In the genomic region with DNA sequence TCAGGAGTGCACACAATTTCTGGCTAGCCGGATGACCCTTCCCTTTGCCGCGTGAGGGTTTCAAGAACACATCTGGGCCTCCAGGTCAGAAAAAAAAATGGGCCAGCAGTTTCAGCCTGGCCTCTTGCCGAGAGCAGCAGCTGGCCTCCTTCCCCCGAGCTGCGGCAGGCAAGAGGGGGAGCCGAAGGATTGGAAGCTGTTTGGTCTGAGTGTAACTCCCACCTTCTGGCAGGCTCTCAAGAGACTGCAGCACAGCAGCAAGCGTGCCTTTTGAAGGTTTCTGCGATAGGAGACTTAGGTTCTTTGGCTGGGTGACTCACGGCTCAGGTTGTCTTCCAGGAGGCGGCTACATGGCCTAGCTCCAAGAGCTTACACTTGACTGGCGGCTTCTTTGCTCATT, we compare ENCODE assay signal across 9 mouse cellular contexts.
A peak's percentile ranks its signal among the peaks of the same experiment; 100 is the strongest.
DNase-seq lines count a peak whose midpoint lies in the region; ATAC-seq lines count a peak whose summit lies in the region.
"Had no signal": no experiment of that assay in that cellular context is flagged by ENCODE, and none has a peak within 500 bp of the region (broad histone marks: within the 10 kb centered on the region; RNA-seq: fewer than 3 reads in every experiment).

No protein-coding gene starts in this region.

- 32% methylated on average over 12 of the region's 12 CpGs for WGBS in midbrain, embryonic 15.5 days
- 53% methylated on average over 12 of the region's 12 CpGs for WGBS in midbrain, embryonic 13.5 days

- H3K9ac ChIP-seq in midbrain, embryonic 15.5 days, result no peak overlapping the region
- H3K9ac ChIP-seq in midbrain, embryonic 13.5 days (replicated peaks), result no peak overlapping the region

- 0 out of 2 replicates have a peak overlapping the region, but pooled peaks have one; percentile 4 for H3K27ac ChIP-seq in midbrain, embryonic 15.5 days
- no peak overlapping the region for H3K27ac ChIP-seq in midbrain, embryonic 13.5 days

- H3K4me3 ChIP-seq in midbrain, embryonic 15.5 days, result no peak overlapping the region
- H3K4me3 ChIP-seq in midbrain, embryonic 13.5 days (replicated peaks), result no peak overlapping the region
- H3K4me3 ChIP-seq: megakaryocyte, embryonic 14.5 days had no signal

- no peaks in the 10 kb centered on the region for H3K36me3 ChIP-seq in midbrain, embryonic 15.5 days (replicated peaks)
- no peaks in the 10 kb centered on the region for H3K36me3 ChIP-seq in midbrain, embryonic 13.5 days

- ATAC-seq in midbrain, embryonic 15.5 days (replicated peaks), result no peak
- no peak for ATAC-seq in midbrain, embryonic 13.5 days
- ATAC-seq in megakaryocyte progenitor cell, adult 5-6 weeks (replicated peaks; ENCODE audit: poor library complexity), result no peak

- H3K27me3 ChIP-seq in midbrain, embryonic 15.5 days (replicated peaks), result no peaks in the 10 kb centered on the region
- H3K27me3 ChIP-seq in midbrain, embryonic 13.5 days, result peaks cover 9% of the 10 kb centered on the region; the same call in 1 of the 2 replicates

- H3K4me2 ChIP-seq in midbrain, embryonic 15.5 days, result no peak overlapping the region
- no peak overlapping the region for H3K4me2 ChIP-seq in midbrain, embryonic 13.5 days (replicated peaks)

- H3K4me1 ChIP-seq in midbrain, embryonic 15.5 days, result peaks cover 22% of the 10 kb centered on the region
- peaks cover 19% of the 10 kb centered on the region for H3K4me1 ChIP-seq in midbrain, embryonic 13.5 days (replicated peaks)
- H3K4me1 ChIP-seq: megakaryocyte, embryonic 14.5 days had no signal

- peak; percentile 37 to 63 for DNase-seq in gastrocnemius, postnatal 4 days (ENCODE audit: low spot score in 2 of 2)
- DNase-seq in kidney, postnatal 10 days, result peak; percentile 84
- DNase-seq in ovary, adult 18-20 months (ENCODE audit: low spot score), result peak; percentile 73
- no peak for DNase-seq in thymus, postnatal 25 days
- no peak for DNase-seq in thymus, postnatal 14 days

- no peaks in the 10 kb centered on the region for H3K9me3 ChIP-seq in midbrain, embryonic 15.5 days
- H3K9me3 ChIP-seq in midbrain, embryonic 13.5 days, result no peaks in the 10 kb centered on the region

Comparison
In these comparisons a context has a peak if more than half of its experiments do, and no peak if none do; other contexts are left out.
1. DNase-seq: peak in gastrocnemius, postnatal 4 days (2 of 2), kidney, postnatal 10 days (single experiment) and ovary, adult 18-20 months (single experiment); none in thymus, postnatal 25 days (single experiment) and thymus, postnatal 14 days (single experiment).